Comparison of ENCODE assay signal across 8 mouse cellular contexts in the genomic region with DNA sequence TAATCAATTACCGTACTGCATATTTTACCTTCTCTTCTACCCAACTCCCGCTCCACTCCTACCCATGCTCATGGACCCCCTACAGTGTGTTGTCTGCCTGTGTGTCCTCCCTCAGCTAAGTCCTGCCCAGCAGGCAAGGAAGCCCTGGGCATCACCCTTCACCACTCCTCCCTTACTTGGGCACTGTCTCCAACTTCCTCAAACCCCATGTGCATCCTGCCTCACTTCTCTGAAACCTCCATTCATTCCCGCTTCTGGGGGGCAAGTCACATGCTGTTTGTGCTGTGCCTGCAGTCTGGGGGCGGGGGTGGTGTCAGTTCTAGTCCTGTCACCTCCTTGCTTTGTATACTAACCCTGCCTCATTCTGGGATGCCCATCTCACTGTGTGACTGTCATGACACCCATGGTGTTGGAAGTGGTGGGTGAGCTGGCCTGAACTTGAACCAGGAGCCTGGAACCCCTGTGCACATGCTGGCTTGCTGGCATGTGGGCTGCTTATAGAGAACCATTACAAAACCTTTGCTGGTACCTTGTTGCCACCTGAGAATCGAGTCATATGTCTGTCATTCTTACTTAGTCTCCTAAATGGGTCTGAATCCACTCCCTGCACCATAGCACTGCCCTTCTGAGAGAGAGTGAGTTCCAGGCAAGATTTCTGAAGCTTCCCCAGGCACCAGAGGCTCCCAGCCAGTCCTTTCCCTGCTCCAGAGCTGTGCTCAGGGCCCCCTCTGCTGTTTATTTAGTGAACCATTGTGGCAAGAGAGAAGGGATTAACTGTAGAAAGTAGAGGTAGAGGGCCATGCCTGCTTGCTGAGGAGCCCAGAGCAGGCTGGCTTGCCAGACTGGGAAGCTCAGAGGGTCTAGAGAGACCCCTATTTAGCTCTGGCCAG. TPM values are rescaled to one million over a fixed set of nuclear protein-coding genes. Genes with fewer than 3 reads are reported as not detected.
DNase-seq lines count a peak whose midpoint lies in the region; ATAC-seq and TF ChIP-seq lines count a peak whose summit lies in the region.

No protein-coding gene starts in this region.

- peaks cover 51% of the 10 kb centered on the region for H3K4me1 ChIP-seq in midbrain, embryonic 10.5 days
- peaks cover 11% of the 10 kb centered on the region for H3K4me1 ChIP-seq in midbrain, embryonic 11.5 days (ENCODE audit: control insufficient read depth, insufficient read depth, low read length)
- H3K4me1 ChIP-seq in heart, embryonic 13.5 days: peaks cover 79% of the 10 kb centered on the region
- H3K4me1 ChIP-seq in lung, embryonic 14.5 days (ENCODE audit: insufficient read depth): peaks cover 21% of the 10 kb centered on the region

- peak; percentile 45 for DNase-seq in midbrain, embryonic 10.5 days (ENCODE audit: low spot score)
- DNase-seq in midbrain, embryonic 11.5 days (ENCODE audit: low spot score, missing footprints): no peak
- peak; percentile 63 for DNase-seq in brain, embryonic 14.5 days (ENCODE audit: low read depth)
- DNase-seq in kidney, postnatal 14 days: peak; percentile 73
- peak; percentile 83 for DNase-seq in lung, embryonic 14.5 days
- peak; percentile 67 for DNase-seq in yolk sac, embryonic 10.5 days (ENCODE audit: low spot score)
- no peak for DNase-seq in spleen, adult 12 weeks (ENCODE audit: low spot score)

- 64% methylated on average over 5 of the region's 5 CpGs for WGBS in midbrain, embryonic 10.5 days
- WGBS in midbrain, embryonic 11.5 days: 60% methylated on average over 5 of the region's 5 CpGs
- 74% methylated on average over 5 of the region's 5 CpGs for WGBS in heart, embryonic 13.5 days
- WGBS in lung, embryonic 14.5 days: 65% methylated on average over 5 of the region's 5 CpGs

- H3K27me3 ChIP-seq in midbrain, embryonic 10.5 days (ENCODE audit: low read depth, poor library complexity, severe bottlenecking): peaks cover 26% of the 10 kb centered on the region
- H3K27me3 ChIP-seq in midbrain, embryonic 11.5 days (ENCODE audit: control insufficient read depth, insufficient read depth, low read length): peaks cover 9% of the 10 kb centered on the region
- no peaks in the 10 kb centered on the region for H3K27me3 ChIP-seq in heart, embryonic 13.5 days (replicated peaks)
- no peaks in the 10 kb centered on the region for H3K27me3 ChIP-seq in lung, embryonic 14.5 days (ENCODE audit: insufficient read depth, low read length)

- H3K36me3 ChIP-seq in midbrain, embryonic 10.5 days: no peaks in the 10 kb centered on the region
- H3K36me3 ChIP-seq in midbrain, embryonic 11.5 days (ENCODE audit: control insufficient read depth, insufficient read depth, low read length): no peaks in the 10 kb centered on the region
- peaks cover 12% of the 10 kb centered on the region for H3K36me3 ChIP-seq in heart, embryonic 13.5 days
- peaks cover 8% of the 10 kb centered on the region for H3K36me3 ChIP-seq in lung, embryonic 14.5 days (ENCODE audit: insufficient read depth)

- no peak overlapping the region for H3K4me3 ChIP-seq in midbrain, embryonic 10.5 days
- H3K4me3 ChIP-seq in midbrain, embryonic 11.5 days (ENCODE audit: low read depth, low read length): no peak overlapping the region
- no peak overlapping the region for H3K4me3 ChIP-seq in heart, embryonic 13.5 days
- H3K4me3 ChIP-seq in lung, embryonic 14.5 days (ENCODE audit: low read depth, low read length): no peak overlapping the region

- no peak overlapping the region for H3K4me2 ChIP-seq in midbrain, embryonic 11.5 days
- peak overlapping the region; percentile 42; the same call in 1 of the 2 replicates for H3K4me2 ChIP-seq in heart, embryonic 13.5 days
- peak overlapping the region; percentile 21; the same call in 1 of the 2 replicates for H3K4me2 ChIP-seq in lung, embryonic 14.5 days

- no peak overlapping the region for H3K9ac ChIP-seq in midbrain, embryonic 11.5 days (ENCODE audit: low read length)
- peak overlapping the region; percentile 52; the same call in 1 of the 2 replicates for H3K9ac ChIP-seq in heart, embryonic 13.5 days
- no peak overlapping the region for H3K9ac ChIP-seq in lung, embryonic 14.5 days

- peak overlapping the region; percentile 57 for H3K27ac ChIP-seq in midbrain, embryonic 10.5 days (replicated peaks)
- H3K27ac ChIP-seq in midbrain, embryonic 11.5 days (ENCODE audit: low read depth, low read length): no peak overlapping the region
- H3K27ac ChIP-seq in heart, embryonic 13.5 days (replicated peaks): peak overlapping the region; percentile 87
- H3K27ac ChIP-seq in lung, embryonic 14.5 days (ENCODE audit: low read depth): peak overlapping the region; percentile 83

- ATAC-seq in midbrain, embryonic 11.5 days (ENCODE audit: low FRiP score): no peak
- no peak for ATAC-seq in heart, embryonic 13.5 days (ENCODE audit: extremely low read depth, insufficient number of reproducible peaks, low FRiP score, low TSS enrichment)
- no peak; the same call in 1 of the 2 replicates for ATAC-seq in lung, embryonic 14.5 days (ENCODE audit: insufficient read depth)

- peak; percentile 50; the same call in 1 of the 2 replicates for TF ChIP-seq CTCF in brain, embryonic 14.5 days (IDR thresholded peaks at IDR 0.05; ENCODE audit: borderline replicate concordance, extremely low read depth, insufficient read depth, insufficient read length)
- TF ChIP-seq CTCF in lung, embryonic 14.5 days (IDR thresholded peaks at IDR 0.05; ENCODE audit: low read depth): peak; percentile 68

- 0 out of 2 replicates have a peak, but pooled peaks cover 3% of the 10 kb centered on the region for H3K9me3 ChIP-seq in midbrain, embryonic 10.5 days (replicated peaks)
- no peaks in the 10 kb centered on the region for H3K9me3 ChIP-seq in midbrain, embryonic 11.5 days (ENCODE audit: control insufficient read depth, low read length)
- H3K9me3 ChIP-seq in heart, embryonic 13.5 days: no peaks in the 10 kb centered on the region
- no peaks in the 10 kb centered on the region for H3K9me3 ChIP-seq in lung, embryonic 14.5 days (ENCODE audit: low read depth, low read length)

- no peak for TF ChIP-seq POLR2A in brain, embryonic 14.5 days (IDR thresholded peaks at IDR 0.05; ENCODE audit: borderline replicate concordance, extremely low read depth, insufficient read depth, insufficient read length, poor library complexity, severe bottlenecking)

RNA-seq across cellular contexts. Expression of gene Fads3, which starts 18.7 kb away (rescaled TPM):
- polyA plus RNA-seq in midbrain, embryonic 10.5 days (2016; fragmentation: Nextera tagmentation; extraction: Ambion mirVana): 5.5 and 5.8 TPM in 2 replicates
- polyA plus RNA-seq in midbrain, embryonic 11.5 days (2014; fragmentation: Nextera tagmentation; extraction: Ambion mirVana): 5.0 and 5.1 TPM in 2 replicates
- 42.8 and 44.8 TPM in 2 replicates for polyA plus RNA-seq in brain, embryonic 14.5 days (2012; rRNA removed)
- 39.4 and 41.9 TPM in 2 replicates for polyA plus RNA-seq in heart, embryonic 13.5 days (2015; fragmentation: Nextera tagmentation; extraction: Ambion mirVana)
- polyA plus RNA-seq in lung, embryonic 14.5 days (2014; fragmentation: Nextera tagmentation; extraction: Ambion mirVana): 31.1 and 38.8 TPM in 2 replicates

RNA-seq across cellular contexts. Expression of gene Rab3il1, which starts 21.2 kb away (rescaled TPM):
- polyA plus RNA-seq in midbrain, embryonic 10.5 days (2016; fragmentation: Nextera tagmentation; extraction: Ambion mirVana): 34.6 and 35.6 TPM in 2 replicates
- 36.8 and 40.1 TPM in 2 replicates for polyA plus RNA-seq in midbrain, embryonic 11.5 days (2014; fragmentation: Nextera tagmentation; extraction: Ambion mirVana)
- 19.5 and 20.0 TPM in 2 replicates for polyA plus RNA-seq in brain, embryonic 14.5 days (2012; rRNA removed)
- 32.5 and 36.7 TPM in 2 replicates for polyA plus RNA-seq in heart, embryonic 13.5 days (2015; fragmentation: Nextera tagmentation; extraction: Ambion mirVana)
- polyA plus RNA-seq in lung, embryonic 14.5 days (2014; fragmentation: Nextera tagmentation; extraction: Ambion mirVana): 30.9 and 34.0 TPM in 2 replicates

RNA-seq across cellular contexts. Expression of gene Best1, which starts 21.2 kb away (rescaled TPM):
- 1.4 and 2.0 TPM in 2 replicates for polyA plus RNA-seq in midbrain, embryonic 10.5 days (2016; fragmentation: Nextera tagmentation; extraction: Ambion mirVana)
- polyA plus RNA-seq in midbrain, embryonic 11.5 days (2014; fragmentation: Nextera tagmentation; extraction: Ambion mirVana): 1.3 and 1.5 TPM in 2 replicates
- 1.2 and 1.4 TPM in 2 replicates for polyA plus RNA-seq in brain, embryonic 14.5 days (2012; rRNA removed)
- 0.23 and 0.27 TPM in 2 replicates for polyA plus RNA-seq in heart, embryonic 13.5 days (2015; fragmentation: Nextera tagmentation; extraction: Ambion mirVana)
- 1.0 and 1.4 TPM in 2 replicates for polyA plus RNA-seq in lung, embryonic 14.5 days (2014; fragmentation: Nextera tagmentation; extraction: Ambion mirVana)

RNA-seq across cellular contexts. Expression of gene Fth1, which starts 42.3 kb away (rescaled TPM):
- 1,350 and 1,398 TPM in 2 replicates for polyA plus RNA-seq in midbrain, embryonic 10.5 days (2016; fragmentation: Nextera tagmentation; extraction: Ambion mirVana)
- polyA plus RNA-seq in midbrain, embryonic 11.5 days (2014; fragmentation: Nextera tagmentation; extraction: Ambion mirVana): 1,347 and 1,422 TPM in 2 replicates
- 574 and 777 TPM in 2 replicates for polyA plus RNA-seq in brain, embryonic 14.5 days (2012; rRNA removed)
- polyA plus RNA-seq in heart, embryonic 13.5 days (2015; fragmentation: Nextera tagmentation; extraction: Ambion mirVana): 2,189 and 2,554 TPM in 2 replicates
- polyA plus RNA-seq in lung, embryonic 14.5 days (2014; fragmentation: Nextera tagmentation; extraction: Ambion mirVana): 1,651 and 1,692 TPM in 2 replicates

Comparison
In these comparisons a context has a peak if more than half of its experiments do, and no peak if none do; other contexts are left out.
1. DNase-seq: peak in midbrain, embryonic 10.5 days (single experiment), brain, embryonic 14.5 days (single experiment), kidney, postnatal 14 days (single experiment), lung, embryonic 14.5 days (single experiment) and yolk sac, embryonic 10.5 days (single experiment); none in midbrain, embryonic 11.5 days (single experiment) and spleen, adult 12 weeks (single experiment).